ENCODE assay signal across 8 mouse cellular contexts in the genomic region with DNA sequence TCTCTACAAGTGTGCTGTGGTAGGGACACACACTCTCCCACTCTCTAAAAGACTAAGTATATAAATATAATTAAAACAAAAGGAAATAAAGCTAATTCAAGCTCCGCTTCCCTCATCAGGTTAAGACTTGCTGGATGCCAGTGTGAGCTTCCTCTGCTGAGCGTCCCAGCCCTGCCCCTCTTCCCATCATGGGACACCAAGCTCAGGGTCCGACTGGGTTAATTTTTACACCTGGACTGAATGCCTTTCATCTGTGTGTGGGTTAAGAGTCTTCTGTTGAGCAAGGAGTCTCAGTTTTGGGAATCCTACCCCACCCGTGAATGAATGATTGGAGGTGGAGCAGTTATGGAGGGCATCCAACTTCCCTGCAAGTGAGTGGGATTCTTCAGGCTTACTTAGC. TPM values are rescaled to one million over a fixed set of nuclear protein-coding genes. Genes with fewer than 3 reads are reported as not detected.
A peak's percentile ranks its signal among the peaks of the same experiment; 100 is the strongest.
DNase-seq lines count a peak whose midpoint lies in the region; ATAC-seq and TF ChIP-seq lines count a peak whose summit lies in the region.

No protein-coding gene starts in this region.

- H3K4me2 ChIP-seq in heart, embryonic 13.5 days, result peak overlapping the region; percentile 80
- H3K4me2 ChIP-seq in forebrain, embryonic 14.5 days (ENCODE audit: low read length), result peak overlapping the region; percentile 57
- peak overlapping the region; percentile 47 for H3K4me2 ChIP-seq in kidney, postnatal 0 days (ENCODE audit: low read length)
- peak overlapping the region; percentile 63 for H3K4me2 ChIP-seq in midbrain, postnatal 0 days (ENCODE audit: low read depth, low read length, poor library complexity, severe bottlenecking)

- H3K4me3 ChIP-seq in heart, embryonic 13.5 days, result peak overlapping the region; percentile 50
- H3K4me3 ChIP-seq in forebrain, embryonic 14.5 days (ENCODE audit: low read depth, low read length), result peak overlapping the region; percentile 28
- H3K4me3 ChIP-seq in kidney, postnatal 0 days (replicated peaks; ENCODE audit: low read depth, low read length), result peak overlapping the region; percentile 1; the same call in 1 of the 2 replicates
- H3K4me3 ChIP-seq in midbrain, postnatal 0 days (ENCODE audit: low read depth, low read length), result peak overlapping the region; percentile 33; the same call in 1 of the 2 replicates

- peak overlapping the region; percentile 75 for H3K9ac ChIP-seq in heart, embryonic 13.5 days
- peak overlapping the region; percentile 58 for H3K9ac ChIP-seq in forebrain, embryonic 14.5 days (ENCODE audit: low read length)
- H3K9ac ChIP-seq in kidney, postnatal 0 days (ENCODE audit: low read depth, low read length), result no peak overlapping the region
- H3K9ac ChIP-seq in midbrain, postnatal 0 days (replicated peaks; ENCODE audit: low read length, poor library complexity, severe bottlenecking), result no peak overlapping the region

- no peaks in the 10 kb centered on the region for H3K36me3 ChIP-seq in heart, embryonic 13.5 days
- H3K36me3 ChIP-seq in forebrain, embryonic 14.5 days (ENCODE audit: control insufficient read depth, insufficient read depth, low read length), result no peaks in the 10 kb centered on the region
- H3K36me3 ChIP-seq in kidney, postnatal 0 days (ENCODE audit: insufficient read depth, low read length), result no peaks in the 10 kb centered on the region
- H3K36me3 ChIP-seq in midbrain, postnatal 0 days (ENCODE audit: insufficient read depth, low read length), result no peaks in the 10 kb centered on the region

- no peaks in the 10 kb centered on the region for H3K27me3 ChIP-seq in heart, embryonic 13.5 days (replicated peaks)
- no peaks in the 10 kb centered on the region for H3K27me3 ChIP-seq in forebrain, embryonic 14.5 days (replicated peaks; ENCODE audit: control insufficient read depth, insufficient read depth, low read length)
- no peaks in the 10 kb centered on the region for H3K27me3 ChIP-seq in kidney, postnatal 0 days (ENCODE audit: insufficient read depth, low read length)
- no peaks in the 10 kb centered on the region for H3K27me3 ChIP-seq in midbrain, postnatal 0 days (ENCODE audit: insufficient read depth, low read length)

- H3K27ac ChIP-seq in heart, embryonic 13.5 days (replicated peaks), result peak overlapping the region; percentile 83
- H3K27ac ChIP-seq in forebrain, embryonic 14.5 days (ENCODE audit: low read depth, low read length), result peak overlapping the region; percentile 63
- H3K27ac ChIP-seq in kidney, postnatal 0 days, result 0 out of 2 replicates have a peak overlapping the region, but pooled peaks have one; percentile 37
- H3K27ac ChIP-seq in midbrain, postnatal 0 days (ENCODE audit: low read depth, low read length), result no peak overlapping the region

- H3K9me3 ChIP-seq in heart, embryonic 13.5 days, result no peaks in the 10 kb centered on the region
- H3K9me3 ChIP-seq in forebrain, embryonic 14.5 days (replicated peaks; ENCODE audit: control insufficient read depth, low read length), result no peaks in the 10 kb centered on the region
- H3K9me3 ChIP-seq in kidney, postnatal 0 days (replicated peaks; ENCODE audit: low read length), result no peaks in the 10 kb centered on the region
- H3K9me3 ChIP-seq in midbrain, postnatal 0 days (ENCODE audit: low read length), result no peaks in the 10 kb centered on the region

- H3K4me1 ChIP-seq in heart, embryonic 13.5 days, result peaks cover 62% of the 10 kb centered on the region
- peaks cover 6% of the 10 kb centered on the region for H3K4me1 ChIP-seq in forebrain, embryonic 14.5 days (ENCODE audit: control insufficient read depth, insufficient read depth, low read length)
- peaks cover 11% of the 10 kb centered on the region; the same call in 1 of the 2 replicates for H3K4me1 ChIP-seq in kidney, postnatal 0 days (replicated peaks; ENCODE audit: insufficient read depth, low read length)
- peaks cover 2% of the 10 kb centered on the region; the same call in 1 of the 2 replicates for H3K4me1 ChIP-seq in midbrain, postnatal 0 days (ENCODE audit: insufficient read depth, low read length)

- WGBS in heart, embryonic 13.5 days, result 65% methylated on average over 4 of the region's 4 CpGs
- 65% methylated on average over 4 of the region's 4 CpGs for WGBS in forebrain, embryonic 14.5 days
- WGBS in kidney, postnatal 0 days, result 56% methylated on average over 4 of the region's 4 CpGs
- WGBS in midbrain, postnatal 0 days, result 76% methylated on average over 4 of the region's 4 CpGs

- TF ChIP-seq CTCF in kidney, postnatal 0 days (IDR thresholded peaks at IDR 0.05; ENCODE audit: low read depth), result no peak
- TF ChIP-seq CTCF in midbrain, postnatal 0 days (IDR thresholded peaks at IDR 0.05), result no peak

- DNase-seq in heart, postnatal 4 days, result no peak
- DNase-seq in forebrain, embryonic 14.5 days (ENCODE audit: low spot score), result no peak
- DNase-seq in kidney, postnatal 0 days (ENCODE audit: low spot score), result no peak
- DNase-seq in midbrain, postnatal 0 days (ENCODE audit: low spot score), result no peak
- no peak for DNase-seq in testis, postnatal 10 days (ENCODE audit: low spot score)
- no peak for DNase-seq in urinary bladder, adult 18-20 months (ENCODE audit: low spot score in 2 of 2)

- no peak for ATAC-seq in heart, embryonic 13.5 days (ENCODE audit: extremely low read depth, insufficient number of reproducible peaks, low FRiP score, low TSS enrichment)
- ATAC-seq in forebrain, embryonic 14.5 days, result no peak
- no peak for ATAC-seq in kidney, postnatal 0 days (replicated peaks; ENCODE audit: low FRiP score, low read depth)
- no peak for ATAC-seq in midbrain, postnatal 0 days (ENCODE audit: low FRiP score)
- ATAC-seq in cerebellum, adult (ENCODE audit: insufficient number of reproducible peaks, low FRiP score, low TSS enrichment), result no peak

RNA-seq across cellular contexts. Expression of a gene that starts 35.6 kb away (rescaled TPM):
- polyA plus RNA-seq in heart, embryonic 13.5 days (2015; fragmentation: Nextera tagmentation; extraction: Ambion mirVana), result not detected in 2 replicates
- total RNA-seq in heart, postnatal 4 days (2021), result not detected
- polyA plus RNA-seq in forebrain, embryonic 14.5 days (2014; fragmentation: Nextera tagmentation; extraction: Ambion mirVana), result not detected in 2 replicates
- not detected in 2 replicates for polyA plus RNA-seq in kidney, postnatal 0 days (2015; fragmentation: Nextera tagmentation; extraction: Ambion mirVana)
- not detected in 2 replicates for total RNA-seq in midbrain, postnatal 0 days (2014; rRNA removed)
- polyA plus RNA-seq in midbrain, postnatal 0 days (2015; fragmentation: Nextera tagmentation; extraction: Ambion mirVana), result not detected in 2 replicates

Comparison
In these comparisons a context has a peak if more than half of its experiments do, and no peak if none do; other contexts are left out.
1. H3K9ac ChIP-seq: peak in heart, embryonic 13.5 days (single experiment) and forebrain, embryonic 14.5 days (single experiment); none in kidney, postnatal 0 days (single experiment) and midbrain, postnatal 0 days (single experiment).
2. Peak in every context shown above with its lines, with median percentiles within 50 percentile points of each other: H3K4me2 ChIP-seq and H3K4me3 ChIP-seq.